18 mouse cellular contexts compared by ENCODE assay signal in genomic region chr4:119137313-119137712, GRCm38 (mm10). TPM values are rescaled to one million over a fixed set of nuclear protein-coding genes. Genes with fewer than 3 reads are reported as not detected.
DNase-seq lines count a peak whose midpoint lies in the region; ATAC-seq and TF ChIP-seq lines count a peak whose summit lies in the region.
"Had no signal": no experiment of that assay in that cellular context is flagged by ENCODE, and none has a peak within 500 bp of the region (broad histone marks: within the 10 kb centered on the region; RNA-seq: fewer than 3 reads in every experiment).

No protein-coding gene starts in this region.

- H3K27ac ChIP-seq in forebrain, embryonic 10.5 days: 0 out of 2 replicates have a peak overlapping the region, but pooled peaks have one; percentile 56
- H3K27ac ChIP-seq in forebrain, embryonic 11.5 days (ENCODE audit: low read depth, low read length): no peak overlapping the region; the same call in 1 of the 2 replicates
- peak overlapping the region; percentile 75; the same call in 1 of the 2 replicates for H3K27ac ChIP-seq in hindbrain, embryonic 13.5 days
- no peak overlapping the region for H3K27ac ChIP-seq in hindbrain, postnatal 0 days
- peak overlapping the region; percentile 63; the same call in 1 of the 2 replicates for H3K27ac ChIP-seq in ES-E14 (ENCODE audit: insufficient read depth, low read depth, low read length, poor library complexity, severe bottlenecking)
- H3K27ac ChIP-seq in midbrain, embryonic 15.5 days: 0 out of 2 replicates have a peak overlapping the region, but pooled peaks have one; percentile 12
- no peak overlapping the region for H3K27ac ChIP-seq in kidney, embryonic 15.5 days
- H3K27ac ChIP-seq: heart, adult 2 months; macrophage had no signal

- no peaks in the 10 kb centered on the region for H3K27me3 ChIP-seq in forebrain, embryonic 10.5 days (ENCODE audit: poor library complexity, severe bottlenecking)
- no peaks in the 10 kb centered on the region for H3K27me3 ChIP-seq in forebrain, embryonic 11.5 days (ENCODE audit: control insufficient read depth, insufficient read depth, low read length)
- no peaks in the 10 kb centered on the region for H3K27me3 ChIP-seq in hindbrain, embryonic 13.5 days
- H3K27me3 ChIP-seq in hindbrain, postnatal 0 days (ENCODE audit: insufficient read depth, low read length): no peaks in the 10 kb centered on the region
- H3K27me3 ChIP-seq in midbrain, embryonic 15.5 days (replicated peaks): no peaks in the 10 kb centered on the region
- H3K27me3 ChIP-seq in kidney, embryonic 15.5 days: no peaks in the 10 kb centered on the region
- H3K27me3 ChIP-seq: hindbrain, embryonic 15.5 days had no signal

- no peak for DNase-seq in forebrain, embryonic 10.5 days (ENCODE audit: extremely low spot score, low spot score)
- DNase-seq in forebrain, embryonic 11.5 days (ENCODE audit: low spot score): no peak
- no peak for DNase-seq in hindbrain, postnatal 0 days (ENCODE audit: low spot score)
- no peak for DNase-seq in ES-E14 (ENCODE audit: low read depth, low spot score)
- no peak for DNase-seq in left cerebral cortex, postnatal 14 days (ENCODE audit: low spot score in 2 of 2)
- DNase-seq: adrenal gland, adult 2 months; cerebellum, adult 18-20 months; gastrocnemius, postnatal 10 days; heart, adult 2 months; kidney, adult 11 months; lung, embryonic 14.5 days; retina, postnatal 1 day; thymus, adult 2 months had no signal

- no peaks in the 10 kb centered on the region for H3K9me3 ChIP-seq in forebrain, embryonic 10.5 days
- no peaks in the 10 kb centered on the region for H3K9me3 ChIP-seq in forebrain, embryonic 11.5 days (ENCODE audit: control insufficient read depth, low read length)
- no peaks in the 10 kb centered on the region for H3K9me3 ChIP-seq in hindbrain, embryonic 13.5 days
- no peaks in the 10 kb centered on the region for H3K9me3 ChIP-seq in hindbrain, postnatal 0 days (ENCODE audit: low read length)
- no peaks in the 10 kb centered on the region for H3K9me3 ChIP-seq in ES-E14 (ENCODE audit: control insufficient read depth, insufficient read depth, low read depth, low read length)
- no peaks in the 10 kb centered on the region for H3K9me3 ChIP-seq in midbrain, embryonic 15.5 days
- no peaks in the 10 kb centered on the region for H3K9me3 ChIP-seq in kidney, embryonic 15.5 days (replicated peaks)
- H3K9me3 ChIP-seq: hindbrain, embryonic 15.5 days had no signal

- H3K9ac ChIP-seq in forebrain, embryonic 11.5 days (ENCODE audit: low read length): no peak overlapping the region
- H3K9ac ChIP-seq in hindbrain, embryonic 13.5 days: 0 out of 2 replicates have a peak overlapping the region, but pooled peaks have one; percentile 63
- H3K9ac ChIP-seq in hindbrain, postnatal 0 days (replicated peaks; ENCODE audit: low read length): no peak overlapping the region
- H3K9ac ChIP-seq in ES-E14 (ENCODE audit: insufficient read depth, low read depth, low read length, poor library complexity, severe bottlenecking): peak overlapping the region; percentile 10; the same call in 1 of the 2 replicates
- H3K9ac ChIP-seq in midbrain, embryonic 15.5 days: no peak overlapping the region
- no peak overlapping the region for H3K9ac ChIP-seq in kidney, embryonic 15.5 days

- H3K36me3 ChIP-seq in forebrain, embryonic 10.5 days (replicated peaks): peaks cover 64% of the 10 kb centered on the region
- H3K36me3 ChIP-seq in forebrain, embryonic 11.5 days (ENCODE audit: control insufficient read depth, insufficient read depth, low read length): peaks cover 27% of the 10 kb centered on the region
- H3K36me3 ChIP-seq in hindbrain, embryonic 13.5 days: peaks cover 46% of the 10 kb centered on the region
- peaks cover 37% of the 10 kb centered on the region for H3K36me3 ChIP-seq in hindbrain, postnatal 0 days (ENCODE audit: insufficient read depth, low read length)
- H3K36me3 ChIP-seq in ES-E14 (ENCODE audit: control insufficient read depth, insufficient read depth, low read length, poor library complexity, severe bottlenecking): peaks cover 52% of the 10 kb centered on the region
- H3K36me3 ChIP-seq in midbrain, embryonic 15.5 days (replicated peaks): peaks cover 10% of the 10 kb centered on the region; the same call in 1 of the 2 replicates
- H3K36me3 ChIP-seq in kidney, embryonic 15.5 days: peaks cover 53% of the 10 kb centered on the region

- H3K4me1 ChIP-seq in forebrain, embryonic 10.5 days: peaks cover 34% of the 10 kb centered on the region
- H3K4me1 ChIP-seq in forebrain, embryonic 11.5 days (replicated peaks; ENCODE audit: control insufficient read depth, insufficient read depth, low read length): peaks cover 7% of the 10 kb centered on the region; the same call in 1 of the 2 replicates
- peaks cover 15% of the 10 kb centered on the region for H3K4me1 ChIP-seq in hindbrain, embryonic 13.5 days (replicated peaks)
- no peaks in the 10 kb centered on the region for H3K4me1 ChIP-seq in hindbrain, postnatal 0 days (ENCODE audit: insufficient read depth, low read length)
- peaks cover 8 to 28% of the 10 kb centered on the region in 2 experiments; a peak in 3 of 4 replicates for H3K4me1 ChIP-seq in ES-E14 (ENCODE audit: control insufficient read depth in 2 of 2, insufficient read depth in 2 of 2, low read length in 2 of 2, poor library complexity in 1 of 2)
- H3K4me1 ChIP-seq in midbrain, embryonic 15.5 days: peaks cover 14% of the 10 kb centered on the region
- H3K4me1 ChIP-seq in kidney, embryonic 15.5 days: peaks cover 12% of the 10 kb centered on the region

- ATAC-seq in forebrain, embryonic 11.5 days (replicated peaks; ENCODE audit: low FRiP score): no peak
- no peak for ATAC-seq in hindbrain, embryonic 13.5 days (ENCODE audit: low FRiP score)
- no peak for ATAC-seq in hindbrain, postnatal 0 days
- no peak for ATAC-seq in midbrain, embryonic 15.5 days (replicated peaks)
- ATAC-seq in kidney, embryonic 15.5 days (replicated peaks; ENCODE audit: low FRiP score): no peak

- no peak overlapping the region for H3K4me3 ChIP-seq in forebrain, embryonic 10.5 days
- H3K4me3 ChIP-seq in forebrain, embryonic 11.5 days (ENCODE audit: low read depth, low read length): no peak overlapping the region
- H3K4me3 ChIP-seq in hindbrain, embryonic 13.5 days: no peak overlapping the region
- no peak overlapping the region for H3K4me3 ChIP-seq in hindbrain, postnatal 0 days (ENCODE audit: low read length)
- no peak overlapping the region for H3K4me3 ChIP-seq in ES-E14 (ENCODE audit: insufficient read depth in 1 of 2, low read depth in 1 of 2, low read length in 2 of 2, poor library complexity in 1 of 2, severe bottlenecking in 1 of 2)
- H3K4me3 ChIP-seq in midbrain, embryonic 15.5 days: no peak overlapping the region
- no peak overlapping the region for H3K4me3 ChIP-seq in kidney, embryonic 15.5 days (replicated peaks)
- H3K4me3 ChIP-seq: heart, adult 2 months had no signal

- WGBS in forebrain, embryonic 10.5 days: 71% methylated on average over 8 of the region's 8 CpGs
- WGBS in forebrain, embryonic 11.5 days: 68% methylated on average over 8 of the region's 8 CpGs
- WGBS in hindbrain, embryonic 13.5 days: 60% methylated on average over 8 of the region's 8 CpGs
- WGBS in hindbrain, postnatal 0 days: 60% methylated on average over 8 of the region's 8 CpGs
- WGBS in midbrain, embryonic 15.5 days: 58% methylated on average over 8 of the region's 8 CpGs
- WGBS in kidney, embryonic 15.5 days: 77% methylated on average over 8 of the region's 8 CpGs

- in situ Hi-C loops in ES-E14 (cut with MboI; ENCODE audit: low sequenced_read_pairs in 2 of 2, unreplicated experiment in 2 of 2): no loop called here

- no peak for TF ChIP-seq CTCF in hindbrain, postnatal 0 days (IDR thresholded peaks at IDR 0.05; ENCODE audit: low read depth)

- intact Hi-C loops in left cerebral cortex, postnatal 14 days (cut with DNase I): no loop called here

- no peak overlapping the region for H3K4me2 ChIP-seq in forebrain, embryonic 11.5 days (ENCODE audit: low read depth, low read length, severe bottlenecking)
- no peak overlapping the region for H3K4me2 ChIP-seq in hindbrain, embryonic 13.5 days
- no peak overlapping the region for H3K4me2 ChIP-seq in hindbrain, postnatal 0 days (ENCODE audit: low read depth, low read length)
- H3K4me2 ChIP-seq in midbrain, embryonic 15.5 days: no peak overlapping the region
- no peak overlapping the region for H3K4me2 ChIP-seq in kidney, embryonic 15.5 days

RNA-seq across cellular contexts. Expression of gene Slc2a1, which starts 28.8 kb away (rescaled TPM):
- 204 and 222 TPM in 2 replicates for polyA plus RNA-seq in forebrain, embryonic 10.5 days (2016; fragmentation: Nextera tagmentation; extraction: Ambion mirVana)
- polyA plus RNA-seq in forebrain, embryonic 11.5 days (2014; fragmentation: Nextera tagmentation; extraction: Ambion mirVana): 171 and 181 TPM in 2 replicates
- 94.4 and 96.5 TPM in 2 replicates for polyA plus RNA-seq in hindbrain, embryonic 13.5 days (2015; fragmentation: Nextera tagmentation; extraction: Ambion mirVana)
- total RNA-seq in hindbrain, postnatal 0 days (2014; rRNA removed): 119 and 120 TPM in 2 replicates
- 48.8 and 50.6 TPM in 2 replicates for polyA plus RNA-seq in hindbrain, postnatal 0 days (2015; fragmentation: Nextera tagmentation; extraction: Ambion mirVana)
- 526 and 1,358 TPM in 2 replicates for total RNA-seq in ES-E14 (2012; rRNA removed)
- 96.1 and 97.6 TPM in 2 replicates for polyA plus RNA-seq in midbrain, embryonic 15.5 days (2015; fragmentation: Nextera tagmentation; extraction: Ambion mirVana)
- 78.5 and 91.6 TPM in 2 replicates for polyA plus RNA-seq in kidney, embryonic 15.5 days (2015; fragmentation: Nextera tagmentation; extraction: Ambion mirVana)
- total RNA-seq in left cerebral cortex, postnatal 14 days (2021): 100 to 1,000 TPM in 1 of 2 experiments, 10 to 100 TPM in 1; 72.3 to 110 TPM

RNA-seq across cellular contexts. Expression of gene Zfp691, which starts 36.7 kb away (rescaled TPM):
- polyA plus RNA-seq in forebrain, embryonic 10.5 days (2016; fragmentation: Nextera tagmentation; extraction: Ambion mirVana): 10.5 and 10.6 TPM in 2 replicates
- 10.5 and 11.1 TPM in 2 replicates for polyA plus RNA-seq in forebrain, embryonic 11.5 days (2014; fragmentation: Nextera tagmentation; extraction: Ambion mirVana)
- 7.4 and 7.6 TPM in 2 replicates for polyA plus RNA-seq in hindbrain, embryonic 13.5 days (2015; fragmentation: Nextera tagmentation; extraction: Ambion mirVana)
- total RNA-seq in hindbrain, postnatal 0 days (2014; rRNA removed): 4.6 and 198 TPM in 2 replicates
- 3.6 and 3.7 TPM in 2 replicates for polyA plus RNA-seq in hindbrain, postnatal 0 days (2015; fragmentation: Nextera tagmentation; extraction: Ambion mirVana)
- 3.9 and 5.4 TPM in 2 replicates for total RNA-seq in ES-E14 (2012; rRNA removed)
- 7.1 and 7.7 TPM in 2 replicates for polyA plus RNA-seq in midbrain, embryonic 15.5 days (2015; fragmentation: Nextera tagmentation; extraction: Ambion mirVana)
- 9.6 and 13.6 TPM in 2 replicates for polyA plus RNA-seq in kidney, embryonic 15.5 days (2015; fragmentation: Nextera tagmentation; extraction: Ambion mirVana)
- total RNA-seq in left cerebral cortex, postnatal 14 days (2021): 1 to 10 TPM; 6.2 to 8.1 TPM

RNA-seq across cellular contexts. Expression of gene Ermap, which starts 52.5 kb away (rescaled TPM):
- 9.8 and 12.3 TPM in 2 replicates for polyA plus RNA-seq in forebrain, embryonic 10.5 days (2016; fragmentation: Nextera tagmentation; extraction: Ambion mirVana)
- 11.1 and 11.4 TPM in 2 replicates for polyA plus RNA-seq in forebrain, embryonic 11.5 days (2014; fragmentation: Nextera tagmentation; extraction: Ambion mirVana)
- 1.1 and 1.2 TPM in 2 replicates for polyA plus RNA-seq in hindbrain, embryonic 13.5 days (2015; fragmentation: Nextera tagmentation; extraction: Ambion mirVana)
- 0.18 and 0.37 TPM in 2 replicates for total RNA-seq in hindbrain, postnatal 0 days (2014; rRNA removed)
- polyA plus RNA-seq in hindbrain, postnatal 0 days (2015; fragmentation: Nextera tagmentation; extraction: Ambion mirVana): 0.48 and 0.50 TPM in 2 replicates
- 0.18 TPM in 1 of 2 replicates, not detected in the other for total RNA-seq in ES-E14 (2012; rRNA removed)
- 1.3 and 1.4 TPM in 2 replicates for polyA plus RNA-seq in midbrain, embryonic 15.5 days (2015; fragmentation: Nextera tagmentation; extraction: Ambion mirVana)
- 2.9 and 6.3 TPM in 2 replicates for polyA plus RNA-seq in kidney, embryonic 15.5 days (2015; fragmentation: Nextera tagmentation; extraction: Ambion mirVana)
- under 1 TPM; 0.15 to 0.27 TPM for total RNA-seq in left cerebral cortex, postnatal 14 days (2021)
- polyA plus RNA-seq: macrophage had no signal

RNA-seq across cellular contexts. Expression of gene Svbp, which starts 57.8 kb away (rescaled TPM):
- 126 and 138 TPM in 2 replicates for polyA plus RNA-seq in forebrain, embryonic 10.5 days (2016; fragmentation: Nextera tagmentation; extraction: Ambion mirVana)
- polyA plus RNA-seq in forebrain, embryonic 11.5 days (2014; fragmentation: Nextera tagmentation; extraction: Ambion mirVana): 146 and 150 TPM in 2 replicates
- polyA plus RNA-seq in hindbrain, embryonic 13.5 days (2015; fragmentation: Nextera tagmentation; extraction: Ambion mirVana): 244 and 245 TPM in 2 replicates
- 40.9 and 64.7 TPM in 2 replicates for total RNA-seq in hindbrain, postnatal 0 days (2014; rRNA removed)
- polyA plus RNA-seq in hindbrain, postnatal 0 days (2015; fragmentation: Nextera tagmentation; extraction: Ambion mirVana): 175 and 179 TPM in 2 replicates
- 29.9 and 33.0 TPM in 2 replicates for total RNA-seq in ES-E14 (2012; rRNA removed)
- polyA plus RNA-seq in midbrain, embryonic 15.5 days (2015; fragmentation: Nextera tagmentation; extraction: Ambion mirVana): 237 and 238 TPM in 2 replicates
- 135 and 141 TPM in 2 replicates for polyA plus RNA-seq in kidney, embryonic 15.5 days (2015; fragmentation: Nextera tagmentation; extraction: Ambion mirVana)
- 10 to 100 TPM; 19.7 to 22.1 TPM for total RNA-seq in left cerebral cortex, postnatal 14 days (2021)

Comparison
In these comparisons a context has a peak if more than half of its experiments do, and no peak if none do; other contexts are left out.
1. H3K27ac ChIP-seq: peak in forebrain, embryonic 10.5 days (single experiment), hindbrain, embryonic 13.5 days (single experiment), ES-E14 (single experiment) and midbrain, embryonic 15.5 days (single experiment); none in forebrain, embryonic 11.5 days (single experiment), hindbrain, postnatal 0 days (single experiment) and kidney, embryonic 15.5 days (single experiment).
2. H3K9ac ChIP-seq: peak in hindbrain, embryonic 13.5 days (single experiment) and ES-E14 (single experiment); none in forebrain, embryonic 11.5 days (single experiment), hindbrain, postnatal 0 days (single experiment), midbrain, embryonic 15.5 days (single experiment) and kidney, embryonic 15.5 days (single experiment).